Mouse (Mus musculus): ENCODE measurements around the gene Ndufb10. TPM values are rescaled to one million over a fixed set of nuclear protein-coding genes. Genes with fewer than 3 reads are reported as not detected.
"Not testable (repeated sequence)": the region's sequence is repeated elsewhere in the genome, so short reads cannot be mapped to it uniquely, and the experiment has no call there.

Ndufb10 gene
- polyA plus RNA-seq, 1 experiment from 2014 or later, result 186 TPM

GRCm38 (mm10) chr17:24720616-24721015 is 3.7 kb downstream of the Ndufb10 start:
- peak overlapping the region; percentile 81 for H3K4me2 ChIP-seq
- H3K9ac ChIP-seq, result peak overlapping the region; percentile 80
- peak overlapping the region; percentile 84 for H3K27ac ChIP-seq
- peaks cover 23% of the 10 kb centered on the region for H3K36me3 ChIP-seq
- not testable (repeated sequence) for H3K27me3 ChIP-seq; H3K9me3 ChIP-seq; ATAC-seq (ENCODE audit: borderline replicate concordance, extremely low read depth, low FRiP score, low TSS enrichment)
- peaks cover 36% of the 10 kb centered on the region for H3K4me1 ChIP-seq
- peak overlapping the region; percentile 91 for H3K4me3 ChIP-seq
- under 1% methylated on average over 11 of the region's 11 CpGs for WGBS

- H3K4me2 ChIP-seq, result peak overlapping the region; percentile 81
- H3K27ac ChIP-seq, result peak overlapping the region; percentile 84
- peak; percentile 97 for ATAC-seq (ENCODE audit: borderline replicate concordance, extremely low read depth, low FRiP score, low TSS enrichment)
- H3K27me3 ChIP-seq, result no peaks in the 10 kb centered on the region
- WGBS, result under 1% methylated on average over 61 of the region's 61 CpGs
- peak overlapping the region; percentile 97 for H3K9ac ChIP-seq
- H3K9me3 ChIP-seq, result no peaks in the 10 kb centered on the region
- peak overlapping the region; percentile 91 for H3K4me3 ChIP-seq
- peaks cover 29% of the 10 kb centered on the region for H3K36me3 ChIP-seq
- peaks cover 36% of the 10 kb centered on the region for H3K4me1 ChIP-seq
Measured at GRCm38 (mm10) chr17:24719494-24720222, 4.6 kb downstream of the Ndufb10 start.

GRCm38 (mm10) chr17:24718938-24719337 is 5.3 kb downstream of the Ndufb10 start:
- Histone ChIP-seq H3K9ac (peak overlapping the region; percentile 97), H3K4me3 (peak overlapping the region; percentile 91), H3K4me1 (peaks cover 33% of the 10 kb centered on the region), H3K36me3 (peaks cover 29% of the 10 kb centered on the region), H3K4me2 (peak overlapping the region; percentile 62)
- H3K27me3 ChIP-seq; H3K27ac ChIP-seq; H3K9me3 ChIP-seq; ATAC-seq (ENCODE audit: borderline replicate concordance, extremely low read depth, low FRiP score, low TSS enrichment): not testable (repeated sequence)
- WGBS, result 54% methylated on average over 5 of the region's 5 CpGs

- Histone ChIP-seq H3K27me3 (no peaks in the 10 kb centered on the region), H3K4me2 (peak within 1 kb of the TSS; percentile 62), H3K27ac (no peak within 1 kb of the TSS), H3K9me3 (no peaks in the 10 kb centered on the region), H3K4me3 (peak within 1 kb of the TSS; percentile 91), H3K36me3 (peaks cover 29% of the 10 kb centered on the region), H3K4me1 (peaks cover 26% of the 10 kb centered on the region), H3K9ac (peak within 1 kb of the TSS; percentile 97)
- 85% methylated on average over 4 of the region's 4 CpGs for WGBS
- no peak for ATAC-seq (ENCODE audit: borderline replicate concordance, extremely low read depth, low FRiP score, low TSS enrichment)
Measured at GRCm38 (mm10) chr17:24717943-24718342, 6.3 kb downstream of the Ndufb10 start, which contains the start of the genes Rnf151 and Rps2. Gene Rnf151 (minus strand): TSS chr17:24718063. Gene Rps2 (plus strand): TSS chr17:24718116.

GRCm38 (mm10) chr17:24716166-24716682 is 8.1 kb downstream of the Ndufb10 start:
- 94% methylated on average over 15 of the region's 15 CpGs for WGBS
- no peak overlapping the region for H3K9ac ChIP-seq

GRCm38 (mm10) chr17:24715556-24715955 is 8.7 kb downstream of the Ndufb10 start:
- Histone ChIP-seq H3K27me3 (no peaks in the 10 kb centered on the region), H3K9ac (no peak overlapping the region), H3K9me3 (no peaks in the 10 kb centered on the region), H3K27ac (no peak overlapping the region), H3K4me1 (peaks cover 8% of the 10 kb centered on the region), H3K36me3 (peaks cover 13% of the 10 kb centered on the region; the same call in 1 of the 2 replicates), H3K4me3 (no peak overlapping the region), H3K4me2 (no peak overlapping the region)
- 79% methylated on average over 6 of the region's 6 CpGs for WGBS
- ATAC-seq (ENCODE audit: borderline replicate concordance, extremely low read depth, low FRiP score, low TSS enrichment), result no peak

More at GRCm38 (mm10) chr17:24716166-24716682, 8.1 kb downstream of the Ndufb10 start:
- peaks cover 14% of the 10 kb centered on the region for H3K36me3 ChIP-seq
- no peak overlapping the region for H3K4me2 ChIP-seq
- no peak overlapping the region for H3K27ac ChIP-seq
- H3K27me3 ChIP-seq, result no peaks in the 10 kb centered on the region
- no peak overlapping the region for H3K4me3 ChIP-seq
- peaks cover 9% of the 10 kb centered on the region for H3K4me1 ChIP-seq
- ATAC-seq (ENCODE audit: borderline replicate concordance, extremely low read depth, low FRiP score, low TSS enrichment), result no peak
- no peaks in the 10 kb centered on the region for H3K9me3 ChIP-seq

GRCm38 (mm10) chr17:24708646-24709045 is 15.6 kb downstream of the Ndufb10 start:
- WGBS, result 30% methylated on average over 2 of the region's 2 CpGs
- ATAC-seq (ENCODE audit: borderline replicate concordance, extremely low read depth, low FRiP score, low TSS enrichment), result no peak
- peaks cover 16% of the 10 kb centered on the region for H3K36me3 ChIP-seq
- H3K4me1 ChIP-seq, result peaks cover 17% of the 10 kb centered on the region
- no peaks in the 10 kb centered on the region for H3K9me3 ChIP-seq
- H3K4me3 ChIP-seq, result peak overlapping the region; percentile 90
- no peak overlapping the region for H3K9ac ChIP-seq
- peak overlapping the region; percentile 74; the same call in 1 of the 2 replicates for H3K4me2 ChIP-seq
- H3K27me3 ChIP-seq, result no peaks in the 10 kb centered on the region
- no peak overlapping the region for H3K27ac ChIP-seq

- H3K4me3 ChIP-seq, result peak overlapping the region; percentile 90
Measured at GRCm38 (mm10) chr17:24707801-24708425, 16.4 kb downstream of the Ndufb10 start.

GRCm38 (mm10) chr17:24706982-24707800 is 17.1 kb downstream of the Ndufb10 start, which contains the start of gene Tbl3:
Gene Tbl3 (minus strand): TSS chr17:24707660.
- Histone ChIP-seq H3K9ac (peak within 1 kb of the TSS; percentile 80), H3K27me3 (no peaks in the 10 kb centered on the region), H3K4me2 (peak within 1 kb of the TSS; percentile 74), H3K27ac (peak within 1 kb of the TSS; percentile 81), H3K4me1 (peaks cover 17% of the 10 kb centered on the region), H3K4me3 (peak within 1 kb of the TSS; percentile 90), H3K9me3 (no peaks in the 10 kb centered on the region), H3K36me3 (peaks cover 26% of the 10 kb centered on the region)
- peak; percentile 81 for ATAC-seq (ENCODE audit: borderline replicate concordance, extremely low read depth, low FRiP score, low TSS enrichment)
- WGBS, result 3% methylated on average over 32 of the region's 32 CpGs

More at GRCm38 (mm10) chr17:24707801-24708425, 16.4 kb downstream of the Ndufb10 start:
- Histone ChIP-seq H3K27me3 (no peaks in the 10 kb centered on the region), H3K4me1 (peaks cover 17% of the 10 kb centered on the region), H3K9me3 (no peaks in the 10 kb centered on the region), H3K4me2 (peak overlapping the region; percentile 74), H3K27ac (peak overlapping the region; percentile 81), H3K36me3 (peaks cover 19% of the 10 kb centered on the region), H3K9ac (peak overlapping the region; percentile 80)
- 3% methylated on average over 24 of the region's 24 CpGs for WGBS
- ATAC-seq (ENCODE audit: borderline replicate concordance, extremely low read depth, low FRiP score, low TSS enrichment), result peak; percentile 55; the same call in 1 of the 2 replicates

GRCm38 (mm10) chr17:24705821-24706220 is 18.5 kb downstream of the Ndufb10 start:
- H3K9ac ChIP-seq, result no peak overlapping the region

GRCm38 (mm10) chr17:24701251-24701650 is 23.0 kb downstream of the Ndufb10 start:
- no peak for ATAC-seq (ENCODE audit: borderline replicate concordance, extremely low read depth, low FRiP score, low TSS enrichment)
- no peak overlapping the region for H3K27ac ChIP-seq
- H3K9ac ChIP-seq, result no peak overlapping the region
- H3K4me3 ChIP-seq, result no peak overlapping the region
- peaks cover 52% of the 10 kb centered on the region for H3K36me3 ChIP-seq
- H3K4me1 ChIP-seq, result peaks cover 28% of the 10 kb centered on the region
- H3K4me2 ChIP-seq, result no peak overlapping the region
- 93% methylated on average over 9 of the region's 9 CpGs for WGBS
- H3K27me3 ChIP-seq, result no peaks in the 10 kb centered on the region
- H3K9me3 ChIP-seq, result no peaks in the 10 kb centered on the region

More at GRCm38 (mm10) chr17:24705821-24706220, 18.5 kb downstream of the Ndufb10 start:
- Histone ChIP-seq H3K4me2 (no peak overlapping the region), H3K4me1 (peaks cover 17% of the 10 kb centered on the region), H3K36me3 (peaks cover 40% of the 10 kb centered on the region), H3K9me3 (no peaks in the 10 kb centered on the region), H3K27me3 (no peaks in the 10 kb centered on the region), H3K27ac (no peak overlapping the region), H3K4me3 (no peak overlapping the region; the same call in 1 of the 2 replicates)
- ATAC-seq (ENCODE audit: borderline replicate concordance, extremely low read depth, low FRiP score, low TSS enrichment), result no peak
- 93% methylated on average over 3 of the region's 3 CpGs for WGBS

Measured in lung, embryonic 15.5 days (tissue).